Mouse (Mus musculus) bone marrow macrophage, adult 2 months (primary cell): ENCODE results near the gene Larp4b. TPM values are rescaled to one million over a fixed set of nuclear protein-coding genes. Genes with fewer than 3 reads are reported as not detected.

Experiments
- H3K27ac ChIP-seq: 2 replicates; pipeline ENCODE4 v1.5.1; 2012; ENCODE audit warnings: low read depth, low read length; ENCODE audit not compliant: insufficient read depth
- H3K4me1 ChIP-seq: 2 replicates; pipeline ENCODE4 v1.6.1; 2012; ENCODE audit warnings: low read length; ENCODE audit not compliant: control insufficient read depth, insufficient read depth
- H3K4me3 ChIP-seq: 2 replicates; pipeline ENCODE4 v1.5.1; 2012; ENCODE audit warnings: mild to moderate bottlenecking, low read length, moderate library complexity; ENCODE audit not compliant: insufficient read depth
- CTCF ChIP-seq: IDR thresholded peaks from 2 replicates; pipeline ENCODE4 v1.5.1; 2012; ENCODE audit warnings: low read depth, mild to moderate bottlenecking, low read length, moderate library complexity
- POLR2A ChIP-seq: IDR thresholded peaks from 2 replicates; pipeline ENCODE4 v1.6.1; 2012; ENCODE audit warnings: mild to moderate bottlenecking, low read depth, low read length, borderline replicate concordance
- polyA plus RNA-seq: library from polyadenylated mRNA; stranded (reverse); fragments of >200 nt; gene quantifications from 2 replicates; pipeline ENCODE4 v1.2.4, GENCODE M21; 2012; ENCODE audit not compliant: missing spikeins, insufficient read depth, insufficient read length

Larp4b gene
- polyA plus RNA-seq, 1 experiment, result 54.1 TPM

DNA sequence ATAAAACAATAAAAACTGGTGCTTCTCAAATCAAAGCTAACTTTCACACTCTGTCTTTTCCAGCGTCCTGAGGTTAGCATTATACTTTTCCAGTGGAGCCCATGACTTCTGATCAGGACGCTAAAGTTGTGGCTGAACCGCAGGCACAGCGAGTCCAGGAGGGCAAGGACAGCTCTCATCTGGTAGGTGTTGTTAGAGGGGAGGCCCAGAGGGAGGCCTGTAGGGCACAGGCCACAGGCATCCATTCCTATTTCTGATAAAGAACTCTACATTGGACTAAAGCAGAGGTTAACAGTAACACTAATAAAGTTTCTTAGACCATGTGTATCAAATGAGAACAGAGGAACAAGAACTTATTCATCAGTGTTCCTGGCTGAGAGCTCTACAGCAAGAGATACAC lies 28.4 kb downstream of the Larp4b start:
- TF ChIP-seq CTCF (no peak), POLR2A (no peak)
- no peak overlapping the region for H3K4me3 ChIP-seq
- H3K4me1 ChIP-seq, result peaks cover 14% of the 10 kb centered on the region
- no peak overlapping the region for H3K27ac ChIP-seq

- 0 out of 2 replicates have a peak overlapping the region, but pooled peaks have one; percentile 39 for H3K27ac ChIP-seq
- TF ChIP-seq POLR2A (no peak), CTCF (no peak)
- no peak overlapping the region for H3K4me3 ChIP-seq
- H3K4me1 ChIP-seq, result peaks cover 42% of the 10 kb centered on the region
Measured at GRCm38 (mm10) chr13:9125193-9125592, 31.5 kb downstream of the Larp4b start.

- TF ChIP-seq POLR2A (no peak), CTCF (no peak)
- Histone ChIP-seq H3K4me1 (peaks cover 50% of the 10 kb centered on the region), H3K27ac (no peak overlapping the region), H3K4me3 (no peak overlapping the region)
Measured at GRCm38 (mm10) chr13:9127715-9128114, 34.0 kb downstream of the Larp4b start.

GRCm38 (mm10) chr13:9128707-9129314 lies 35.1 kb downstream of the Larp4b start:
- Histone ChIP-seq H3K27ac (peak overlapping the region; percentile 34), H3K4me1 (peaks cover 55% of the 10 kb centered on the region), H3K4me3 (no peak overlapping the region)
- TF ChIP-seq POLR2A (no peak), CTCF (no peak)

DNA sequence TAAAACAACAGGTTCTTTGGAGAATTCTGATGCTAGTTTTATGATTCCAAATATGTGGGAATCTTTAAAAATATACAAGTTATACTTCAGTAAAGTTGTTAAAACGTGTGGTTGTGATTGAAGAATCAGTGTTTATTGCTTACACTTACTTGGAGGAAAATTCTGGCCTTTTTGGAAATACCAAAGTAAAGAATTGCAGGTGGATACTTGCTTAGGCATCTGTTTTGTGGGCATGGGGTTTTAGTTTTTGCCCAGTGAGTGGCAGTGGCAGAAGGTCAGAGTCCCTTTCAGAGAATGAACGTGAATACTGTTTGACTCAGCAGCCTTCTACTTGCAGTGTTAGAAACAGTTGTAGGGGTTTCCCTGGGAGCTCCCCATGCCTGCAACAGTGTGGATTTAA lies 40.7 kb downstream of the Larp4b start:
- no peak for TF ChIP-seq CTCF
- H3K4me1 ChIP-seq, result peaks cover 33% of the 10 kb centered on the region

DNA sequence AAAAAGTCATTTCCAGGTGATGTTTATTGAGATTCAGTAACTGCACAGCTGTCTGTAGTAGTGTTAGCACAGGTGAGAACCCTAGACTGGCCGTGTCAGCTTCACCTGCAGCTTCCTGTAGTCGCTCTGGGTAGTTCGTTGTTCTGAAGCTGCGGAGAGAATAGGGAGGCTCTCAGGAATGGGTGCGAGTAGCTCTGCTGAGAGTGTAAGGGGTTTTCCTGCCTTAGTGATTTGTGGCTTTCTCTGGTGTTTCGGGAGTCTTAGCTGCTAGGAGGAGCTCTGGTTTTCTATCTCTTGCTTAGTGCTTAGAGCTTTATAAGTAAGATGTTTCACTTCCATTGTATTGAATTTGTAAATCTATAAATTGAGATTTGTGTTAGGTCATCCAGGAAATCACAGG lies 42.4 kb downstream of the Larp4b start:
- H3K27ac ChIP-seq, result no peak overlapping the region
- TF ChIP-seq POLR2A, result no peak
- no peak for TF ChIP-seq CTCF

More for the DNA sequence above, 40.7 kb downstream of the Larp4b start:
- H3K27ac ChIP-seq, result no peak overlapping the region
- no peak overlapping the region for H3K4me3 ChIP-seq

GRCm38 (mm10) chr13:9136733-9137132 lies 43.1 kb downstream of the Larp4b start:
- H3K4me3 ChIP-seq, result no peak overlapping the region
- peaks cover 31% of the 10 kb centered on the region for H3K4me1 ChIP-seq
- no peak for TF ChIP-seq POLR2A
- no peak for TF ChIP-seq CTCF
- H3K27ac ChIP-seq, result no peak overlapping the region

More for the DNA sequence above, 42.4 kb downstream of the Larp4b start:
- Histone ChIP-seq H3K4me1 (peaks cover 31% of the 10 kb centered on the region), H3K4me3 (no peak overlapping the region)

DNA sequence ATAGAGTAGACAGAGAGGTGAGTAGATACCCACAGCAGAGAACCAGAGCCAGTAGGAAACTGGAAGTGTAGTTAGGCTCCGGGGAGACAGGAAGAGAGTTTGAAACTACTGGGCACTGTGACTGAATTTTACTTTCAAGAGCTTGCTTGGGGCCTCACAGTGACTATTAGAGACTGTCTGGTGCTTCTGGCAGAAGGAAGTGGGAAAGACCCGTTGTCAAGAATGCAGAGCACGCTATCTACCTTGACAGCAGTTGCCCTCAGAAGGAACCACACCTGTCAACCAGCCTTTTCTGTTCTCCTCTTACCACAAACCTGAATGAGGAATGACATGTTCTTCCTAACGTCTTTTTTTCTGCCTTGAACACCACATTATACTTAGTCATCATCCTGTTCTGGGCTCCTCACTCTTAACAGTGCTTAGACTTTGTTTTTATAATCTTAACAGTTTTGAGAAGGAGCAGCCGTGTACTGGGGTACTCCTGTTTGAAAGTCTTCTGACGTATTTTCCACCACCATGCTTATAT lies 45.8 kb downstream of the Larp4b start:
- H3K4me3 ChIP-seq, result no peak overlapping the region
- H3K27ac ChIP-seq, result peak overlapping the region; percentile 8; the same call in 1 of the 2 replicates
- no peak for TF ChIP-seq CTCF
- TF ChIP-seq POLR2A, result no peak
- H3K4me1 ChIP-seq, result peaks cover 31% of the 10 kb centered on the region

- TF ChIP-seq POLR2A (no peak), CTCF (no peak)
- no peak overlapping the region for H3K4me3 ChIP-seq
- H3K27ac ChIP-seq, result peak overlapping the region; percentile 2; the same call in 1 of the 2 replicates
- H3K4me1 ChIP-seq, result peaks cover 30% of the 10 kb centered on the region
Measured at GRCm38 (mm10) chr13:9140204-9140603, 46.5 kb downstream of the Larp4b start.

GRCm38 (mm10) chr13:9142371-9142770 lies 48.7 kb downstream of the Larp4b start:
- Histone ChIP-seq H3K4me3 (no peak overlapping the region), H3K4me1 (peaks cover 30% of the 10 kb centered on the region), H3K27ac (no peak overlapping the region)
- no peak for TF ChIP-seq POLR2A
- no peak for TF ChIP-seq CTCF

GRCm38 (mm10) chr13:9148830-9149229 lies 55.1 kb downstream of the Larp4b start:
- peaks cover 34% of the 10 kb centered on the region for H3K4me1 ChIP-seq
- TF ChIP-seq POLR2A (no peak), CTCF (no peak)
- H3K4me3 ChIP-seq, result no peak overlapping the region
- peak overlapping the region; percentile 82 for H3K27ac ChIP-seq
